Mouse (Mus musculus): Measurements from ENCODE around the gene Nceh1. TPM values are rescaled to one million over a fixed set of nuclear protein-coding genes. Genes with fewer than 3 reads are reported as not detected.

Gene Nceh1
- polyA plus RNA-seq (2017; shearing (Covaris generic)), result 14.7 TPM

DNA sequence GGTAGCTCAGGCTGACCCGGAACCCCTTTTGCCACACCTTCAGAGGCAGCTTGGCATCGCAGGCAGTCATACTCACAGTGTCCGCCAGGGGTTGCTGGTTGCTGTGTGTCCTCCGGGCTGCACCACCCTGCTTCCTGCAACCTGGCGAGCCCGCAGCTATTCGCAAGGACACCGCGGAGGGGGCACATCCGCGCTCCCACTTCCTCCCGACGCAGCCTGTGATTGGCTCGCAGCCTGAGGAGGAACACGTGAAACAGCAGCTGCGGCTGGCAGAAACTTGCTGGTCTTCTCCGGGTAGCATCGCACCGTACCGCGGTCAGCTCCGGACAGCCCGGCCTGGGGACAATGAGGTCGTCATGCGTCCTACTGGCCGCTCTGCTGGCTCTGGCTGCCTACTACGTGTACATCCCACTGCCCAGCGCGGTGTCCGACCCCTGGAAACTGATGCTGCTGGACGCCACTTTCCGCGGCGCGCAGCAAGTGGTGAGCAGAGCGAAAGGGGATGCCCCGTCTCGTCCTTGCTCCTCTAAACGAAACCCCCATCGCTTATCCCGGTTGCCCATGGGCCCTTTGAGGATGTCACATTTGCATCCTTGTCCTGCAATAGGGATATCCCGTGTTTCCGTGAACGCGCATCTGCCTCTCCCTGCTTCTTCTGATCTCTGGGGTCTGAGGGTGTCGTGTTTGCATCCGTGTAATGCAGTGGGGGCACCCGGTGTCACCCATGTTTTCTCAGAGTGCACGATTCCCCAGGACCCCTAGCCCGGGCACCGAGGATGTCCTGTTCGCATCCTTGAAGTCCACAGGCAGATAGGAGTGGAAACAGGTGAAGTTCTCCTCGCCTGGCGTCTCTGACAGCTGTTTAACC, at the start of gene Nceh1:
Nceh1 (plus strand) TSS at position 233 of the 868 bp plus-strand sequence.

DNA sequence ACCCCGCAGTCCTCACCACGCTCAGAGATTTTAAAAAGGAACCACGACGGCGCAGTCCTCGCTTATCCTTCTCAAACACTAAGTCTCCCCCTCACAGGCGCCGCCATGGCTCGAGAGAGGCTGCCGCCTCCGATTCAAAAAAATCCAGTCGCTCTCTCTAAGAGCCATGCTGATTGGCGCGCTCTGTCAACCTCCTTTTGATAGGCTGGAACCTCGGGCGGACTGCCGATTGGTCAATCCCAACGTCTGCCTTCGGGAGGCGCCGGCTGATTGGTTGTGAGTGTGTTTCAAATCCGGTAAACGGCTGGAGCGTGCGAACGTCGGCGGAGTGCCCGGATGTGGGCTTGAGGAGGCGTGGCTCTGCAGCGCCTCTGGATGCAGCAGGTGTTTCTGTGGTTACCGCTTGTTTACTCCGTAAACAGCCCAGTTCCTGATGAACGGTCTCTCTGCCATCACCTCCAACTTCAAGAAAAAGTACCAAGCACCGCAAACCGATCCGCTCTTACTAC, 29.0 kb upstream of the Nceh1 start, which contains the start of gene Ect2:
Ect2 (minus strand) TSS at position 178 of the 509 bp plus-strand sequence.

DNA sequence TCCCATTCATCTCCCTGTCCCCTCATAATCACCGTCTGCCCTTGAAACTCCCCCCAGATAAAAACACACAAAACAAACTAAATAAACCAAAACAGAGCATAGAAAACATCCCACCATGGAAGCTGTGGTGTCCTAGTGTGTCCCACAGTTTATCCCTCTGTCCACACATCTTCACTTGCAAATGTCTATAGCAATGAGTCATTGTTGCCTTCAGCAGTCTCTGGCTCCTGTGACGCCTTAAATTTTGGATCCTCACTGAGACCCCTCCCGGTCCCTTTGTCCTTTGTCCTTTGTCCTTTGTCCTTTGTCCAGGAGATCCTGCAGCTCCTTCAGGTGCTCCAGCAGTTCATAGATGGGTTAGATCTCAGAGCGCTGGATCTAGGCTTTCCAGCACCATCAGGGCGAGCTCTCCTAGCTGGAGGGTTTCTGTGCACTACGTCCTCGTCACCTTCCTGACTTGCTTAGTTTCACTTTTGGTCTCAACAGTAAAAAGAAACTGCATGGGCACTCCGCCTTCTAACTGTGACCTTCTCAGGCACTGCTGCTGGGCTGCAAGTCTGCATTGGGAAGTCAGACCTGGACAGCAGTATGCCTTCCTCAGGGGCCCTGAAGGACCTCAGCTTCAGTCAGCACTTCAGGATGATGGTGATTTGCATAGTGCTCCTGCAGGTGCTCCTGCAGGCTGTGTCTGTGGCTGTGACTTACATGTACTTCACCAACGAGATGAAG, 134.0 kb downstream of the Nceh1 start, which contains the start of gene Tnfsf10:
Tnfsf10 (plus strand) TSS at position 470 of the 729 bp plus-strand sequence.

Other genes with a start within 250 kb of the Nceh1 start
- 3.2 TPM for gene Ect2, start 29.1 kb upstream of the Nceh1 start, polyA plus RNA-seq (2017; shearing (Covaris generic))
- gene Tnfsf10, start 134.1 kb downstream of the Nceh1 start, polyA plus RNA-seq (2017; shearing (Covaris generic)), result 3.5 TPM
- gene Ghsr, start 188.4 kb downstream of the Nceh1 start, polyA plus RNA-seq (2017; shearing (Covaris generic)), result not detected